Mouse (Mus musculus) left cerebral cortex, adult 11 months (tissue): Measurements from ENCODE around the gene Fndc4.

Source experiments
- DNase-seq: peaks from one replicate; pipeline ENCODE4 v3.0.0; 2022; ENCODE audit warnings: low spot score

The Fndc4 gene

DNA sequence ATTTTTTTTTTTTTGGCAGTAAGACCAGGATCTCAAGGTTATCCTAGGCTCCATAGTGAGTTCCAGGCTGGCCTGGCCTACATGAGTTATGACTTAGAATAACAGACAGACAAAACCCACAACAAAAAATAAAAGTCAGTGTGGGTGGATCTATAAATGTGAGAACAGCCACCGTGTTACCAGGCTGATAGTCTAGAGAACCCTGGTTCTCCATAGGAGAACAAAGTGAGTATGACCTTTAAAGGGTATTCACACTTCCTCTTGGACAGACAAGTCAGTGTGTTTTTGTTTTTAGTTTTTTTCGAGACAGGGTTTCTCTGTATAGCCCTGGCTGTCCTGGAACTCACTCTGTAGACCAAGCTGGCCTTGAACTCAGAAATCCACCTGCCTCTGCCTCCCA lies 39.9 kb downstream of the Fndc4 start:
- DNase-seq, result no peak

DNA sequence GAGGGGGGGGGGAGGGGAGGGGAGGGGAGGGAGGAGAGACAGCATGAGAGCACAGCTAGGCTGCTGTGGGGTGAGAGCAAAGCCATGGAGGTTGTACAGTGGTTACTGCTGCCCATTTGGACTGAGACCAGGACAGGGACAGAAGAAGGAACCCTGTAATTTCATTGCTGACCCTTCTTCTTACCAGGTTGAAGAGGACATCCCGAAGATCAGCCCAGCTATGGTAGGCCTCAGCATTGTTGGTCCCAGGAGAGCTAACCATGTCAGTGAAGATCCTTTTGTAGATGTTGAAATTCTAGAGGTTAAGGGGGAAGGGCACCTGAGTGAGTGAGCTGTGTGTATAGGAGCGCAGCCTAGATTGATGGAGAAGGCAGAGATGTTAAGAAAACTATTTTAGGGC lies 40.5 kb downstream of the Fndc4 start:
- no peak for DNase-seq

DNA sequence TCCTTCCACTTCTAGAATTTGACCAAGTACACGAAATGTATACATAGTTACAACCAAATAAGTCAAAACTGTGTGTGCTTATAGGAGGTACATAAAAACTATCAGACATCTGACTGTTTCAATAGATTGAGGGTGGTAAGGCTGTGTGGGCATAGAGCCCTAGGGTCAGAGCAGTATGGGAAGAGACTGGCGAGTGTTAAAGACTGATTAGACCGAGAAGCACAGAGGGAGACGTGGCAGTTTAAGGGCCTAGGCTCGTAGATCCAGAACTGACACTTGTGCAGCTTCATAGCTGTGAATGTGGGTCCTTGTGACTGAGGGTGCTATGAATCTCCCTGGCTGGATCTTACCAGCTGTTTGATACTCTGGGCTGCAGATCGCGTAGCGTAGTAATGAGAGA lies 41.0 kb downstream of the Fndc4 start:
- DNase-seq, result no peak

DNA sequence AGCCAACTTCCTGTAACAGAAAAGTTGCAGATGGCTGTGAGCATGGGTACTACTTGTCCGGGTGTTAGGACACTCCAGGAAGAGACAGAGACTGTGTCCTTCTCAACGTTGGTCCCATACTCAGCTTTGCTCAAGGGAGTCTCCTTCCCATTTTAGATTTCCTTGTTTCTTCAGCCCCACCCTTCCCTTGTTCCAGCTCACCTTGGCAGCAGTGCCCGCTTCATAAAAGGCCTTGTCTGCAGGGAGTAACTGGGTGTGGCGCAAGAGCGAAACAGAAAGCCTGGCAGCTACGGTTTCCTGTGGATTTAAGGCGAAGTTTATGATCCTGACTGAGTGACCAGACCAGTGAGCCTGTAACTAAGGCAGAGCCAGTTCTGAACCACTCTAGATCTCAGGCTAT lies 41.4 kb downstream of the Fndc4 start:
- DNase-seq, result no peak

DNA sequence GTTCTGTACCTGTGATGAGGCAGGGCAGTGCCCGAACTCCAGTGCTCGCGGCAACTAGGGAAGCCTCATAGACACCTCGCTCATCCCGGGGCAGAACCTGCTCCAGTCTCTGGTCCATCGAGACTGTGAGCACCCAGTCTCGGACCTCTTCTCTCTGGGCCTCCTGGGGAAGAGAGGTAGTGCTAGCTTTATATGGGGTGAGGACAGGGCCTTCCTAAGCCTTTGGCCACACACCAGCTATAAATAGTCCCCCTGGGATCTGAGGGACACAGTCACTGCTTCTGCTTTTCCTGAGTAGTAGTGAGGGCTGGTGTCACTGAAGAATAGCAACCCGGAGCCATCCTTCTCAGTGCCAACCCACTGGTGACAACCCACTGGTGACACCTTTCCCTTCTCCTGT lies 42.1 kb downstream of the Fndc4 start:
- no peak for DNase-seq

DNA sequence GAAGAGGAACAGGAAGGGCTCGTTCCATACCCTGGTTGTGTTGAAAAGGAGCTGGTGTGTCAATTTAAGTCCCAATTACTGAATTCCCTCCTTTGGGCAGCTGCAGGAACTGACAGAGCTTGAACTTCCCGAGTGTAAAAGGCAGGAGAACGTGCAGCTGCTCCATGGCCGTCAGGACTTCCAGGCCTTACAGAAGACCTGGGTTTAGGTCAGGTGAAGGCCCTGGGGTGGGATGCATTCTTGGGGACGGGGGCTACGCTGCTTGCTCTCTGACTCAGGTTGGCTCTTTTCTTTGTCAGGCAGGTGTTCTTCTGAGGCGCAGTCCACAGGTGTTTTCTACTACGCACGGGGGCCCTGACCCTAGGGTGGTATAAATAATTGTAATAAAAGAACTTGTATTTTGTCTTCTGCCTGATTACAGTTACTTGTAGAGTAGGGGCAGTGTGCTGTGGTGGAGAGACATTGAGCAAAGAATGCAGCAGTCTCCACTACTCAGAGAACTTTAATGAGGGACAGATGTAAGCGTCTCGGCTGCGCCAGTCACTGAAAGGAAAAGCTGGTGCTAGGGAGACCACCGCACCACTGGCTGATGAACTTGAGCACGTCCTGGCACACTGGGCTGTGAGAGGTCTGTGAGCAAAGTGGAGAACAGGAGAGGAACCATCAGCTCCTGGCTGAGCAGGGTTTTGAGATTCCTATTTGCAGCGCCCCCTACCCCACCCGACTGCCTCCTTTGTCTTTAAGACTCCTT lies 42.9 kb downstream of the Fndc4 start:
- no peak for DNase-seq

DNA sequence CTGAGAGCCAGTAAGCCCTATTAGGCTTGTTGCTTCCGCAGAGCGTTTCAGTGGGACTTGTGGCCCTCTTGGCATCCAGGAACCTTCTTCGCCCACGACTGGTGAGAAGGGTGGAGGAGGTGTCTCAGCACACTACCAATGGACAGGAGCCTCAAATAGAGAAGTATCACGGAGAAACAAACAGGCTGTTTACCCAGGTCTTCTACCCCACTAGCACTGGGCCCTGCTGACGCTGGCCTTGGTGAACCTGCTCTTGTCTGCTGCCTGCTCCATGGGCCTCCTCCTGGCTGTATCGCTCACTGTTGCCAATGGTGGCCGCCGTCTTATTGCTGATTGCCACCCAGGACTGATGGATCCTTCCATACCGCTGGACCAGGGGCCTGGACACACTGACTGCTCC lies 43.7 kb downstream of the Fndc4 start:
- DNase-seq, result no peak

DNA sequence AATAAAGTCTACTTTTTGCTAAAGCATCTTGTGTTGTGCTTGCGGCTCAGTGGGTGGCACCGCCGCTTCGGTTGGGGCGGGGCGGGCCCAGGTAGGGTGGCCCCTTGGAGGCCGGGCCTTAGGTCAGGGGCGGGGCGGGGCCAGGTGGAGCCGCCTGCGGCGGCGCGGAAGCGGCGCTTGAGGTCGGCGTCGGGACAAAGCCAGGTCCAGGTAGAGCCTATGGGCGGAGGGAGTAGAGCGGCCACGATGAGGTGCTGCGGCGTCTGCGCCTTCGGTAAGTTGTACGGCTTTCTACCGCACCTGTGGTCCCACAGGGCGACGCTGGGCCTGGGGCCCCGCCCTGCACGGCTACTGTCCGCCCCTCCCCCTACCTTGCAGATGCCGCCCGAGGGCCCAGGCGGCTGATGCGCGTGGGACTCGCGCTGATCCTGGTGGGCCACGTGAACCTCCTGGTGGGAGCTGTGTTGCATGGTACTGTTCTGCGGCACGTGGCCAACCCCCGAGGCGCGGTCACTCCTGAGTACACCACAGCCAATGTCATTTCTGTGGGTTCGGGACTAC lies 44.3 kb downstream of the Fndc4 start, which contains the start of gene Krtcap3:
Gene Krtcap3 (plus strand): TSS at position 151 of the 561 bp plus-strand sequence.
- DNase-seq, result no peak

DNA sequence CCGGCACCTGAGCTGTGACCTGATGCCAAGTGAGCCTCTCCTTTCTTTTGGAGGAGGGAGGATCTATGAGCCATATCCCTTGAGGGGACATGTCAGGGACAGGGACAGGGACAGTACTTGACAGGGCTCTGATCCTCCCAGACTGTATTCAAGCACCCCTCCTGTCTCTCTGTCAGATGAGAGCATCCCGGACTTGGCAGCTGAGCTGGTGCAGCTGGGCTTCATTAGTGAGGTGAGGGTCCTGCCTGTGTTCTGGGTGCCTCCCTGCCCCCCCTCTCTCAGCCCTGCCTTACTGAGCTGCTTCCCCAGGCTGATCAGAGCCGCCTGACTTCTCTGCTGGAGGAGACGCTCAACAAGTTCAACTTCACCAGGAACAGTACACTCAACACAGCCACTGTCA lies 45.2 kb downstream of the Fndc4 start:
- DNase-seq, result no peak
